Mouse (Mus musculus) lung, postnatal 0 days (tissue): ENCODE results near the gene Keap1.

Source experiments
- CTCF ChIP-seq: IDR thresholded peaks from 2 replicates; pipeline ENCODE4 v1.5.1; 2016; ENCODE audit warnings: antibody characterized with exemption, mild to moderate bottlenecking
- EP300 ChIP-seq: IDR thresholded peaks from 2 replicates; pipeline ENCODE4 v1.6.1; 2016; ENCODE audit warnings: antibody characterized with exemption, mild to moderate bottlenecking, control low read depth

DNA sequence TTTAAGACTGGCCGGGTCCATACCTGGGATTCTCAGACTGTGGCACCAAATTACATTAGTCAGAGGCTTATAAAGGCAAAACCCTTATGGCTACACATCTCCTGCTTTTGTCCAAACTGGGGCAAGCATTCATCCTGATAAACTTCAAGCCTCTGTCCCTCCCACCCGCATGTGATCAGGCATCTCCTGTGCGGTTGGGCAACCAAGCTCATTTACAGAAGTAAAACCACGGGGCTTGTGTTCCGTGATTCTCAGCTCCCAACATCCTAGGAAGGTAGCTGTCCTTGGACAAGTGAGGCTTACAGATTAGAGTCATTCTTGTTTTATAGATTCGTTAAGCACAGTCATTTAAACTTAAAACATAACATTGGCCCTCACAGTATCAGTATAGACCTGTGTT lies 32.3 kb downstream of the Keap1 start:
- no peak for TF ChIP-seq CTCF
- no peak for TF ChIP-seq EP300
